Mouse (Mus musculus) kidney, adult 9 months (tissue): ENCODE results near the gene Htt.

Experiments
- DNase-seq: peaks from one replicate; pipeline ENCODE4 v3.0.0; 2022

Gene Htt

GRCm38 (mm10) chr5:34896697-34897453 is 135.3 kb downstream of the Htt start:
- no peak for DNase-seq

GRCm38 (mm10) chr5:34899787-34900469 is 138.4 kb downstream of the Htt start:
- no peak for DNase-seq

GRCm38 (mm10) chr5:34902371-34902770 is 140.8 kb downstream of the Htt start:
- DNase-seq = no peak

GRCm38 (mm10) chr5:34902811-34903385 is 141.4 kb downstream of the Htt start:
- DNase-seq = no peak

- no peak for DNase-seq
Observed at GRCm38 (mm10) chr5:34904412-34904811, 142.9 kb downstream of the Htt start.

GRCm38 (mm10) chr5:34907230-34907629 is 145.7 kb downstream of the Htt start:
- DNase-seq = no peak

DNA sequence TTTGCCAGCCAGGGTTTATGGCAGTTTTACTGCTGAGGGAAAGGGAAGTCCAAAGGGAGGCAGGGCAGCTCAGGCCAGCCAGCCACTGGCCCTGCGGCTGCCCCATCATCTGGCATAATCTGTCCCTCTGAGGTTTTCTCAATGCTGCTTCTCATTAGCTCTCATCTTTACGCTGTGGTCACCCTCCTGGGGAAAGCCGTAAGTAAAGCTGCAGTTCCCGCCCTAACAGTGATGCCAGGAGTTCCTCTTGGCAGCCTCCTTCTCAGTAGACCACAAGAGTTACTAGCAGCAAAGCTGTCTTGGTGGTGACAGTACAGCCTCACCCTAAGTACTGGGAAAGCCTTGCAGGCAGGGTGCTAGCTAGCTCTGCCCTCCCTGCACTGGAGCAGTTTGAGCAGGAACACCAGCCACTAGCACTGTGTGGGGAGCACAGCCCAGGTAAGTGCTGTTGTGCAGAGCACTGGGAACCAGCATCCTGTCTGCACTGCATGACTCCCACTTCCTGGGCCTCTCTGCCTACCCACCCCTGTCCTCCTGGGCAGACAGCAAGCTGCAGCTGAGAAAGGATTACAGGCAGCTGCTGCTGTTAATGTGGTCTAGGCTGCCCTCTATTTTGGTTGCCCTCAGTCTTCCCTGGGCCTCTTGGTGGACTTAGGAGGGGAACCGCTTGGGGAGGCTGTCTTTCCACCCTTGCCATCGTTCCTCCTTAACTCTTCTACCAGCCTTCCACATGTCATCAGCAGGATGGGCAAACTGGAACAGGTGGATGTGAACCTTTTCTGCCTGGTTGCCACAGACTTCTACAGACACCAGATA is 146.6 kb downstream of the Htt start, which contains the start of gene Msantd1:
Msantd1 (plus strand) TSS at position 103 of the 816 bp plus-strand sequence.
- DNase-seq = no peak

DNA sequence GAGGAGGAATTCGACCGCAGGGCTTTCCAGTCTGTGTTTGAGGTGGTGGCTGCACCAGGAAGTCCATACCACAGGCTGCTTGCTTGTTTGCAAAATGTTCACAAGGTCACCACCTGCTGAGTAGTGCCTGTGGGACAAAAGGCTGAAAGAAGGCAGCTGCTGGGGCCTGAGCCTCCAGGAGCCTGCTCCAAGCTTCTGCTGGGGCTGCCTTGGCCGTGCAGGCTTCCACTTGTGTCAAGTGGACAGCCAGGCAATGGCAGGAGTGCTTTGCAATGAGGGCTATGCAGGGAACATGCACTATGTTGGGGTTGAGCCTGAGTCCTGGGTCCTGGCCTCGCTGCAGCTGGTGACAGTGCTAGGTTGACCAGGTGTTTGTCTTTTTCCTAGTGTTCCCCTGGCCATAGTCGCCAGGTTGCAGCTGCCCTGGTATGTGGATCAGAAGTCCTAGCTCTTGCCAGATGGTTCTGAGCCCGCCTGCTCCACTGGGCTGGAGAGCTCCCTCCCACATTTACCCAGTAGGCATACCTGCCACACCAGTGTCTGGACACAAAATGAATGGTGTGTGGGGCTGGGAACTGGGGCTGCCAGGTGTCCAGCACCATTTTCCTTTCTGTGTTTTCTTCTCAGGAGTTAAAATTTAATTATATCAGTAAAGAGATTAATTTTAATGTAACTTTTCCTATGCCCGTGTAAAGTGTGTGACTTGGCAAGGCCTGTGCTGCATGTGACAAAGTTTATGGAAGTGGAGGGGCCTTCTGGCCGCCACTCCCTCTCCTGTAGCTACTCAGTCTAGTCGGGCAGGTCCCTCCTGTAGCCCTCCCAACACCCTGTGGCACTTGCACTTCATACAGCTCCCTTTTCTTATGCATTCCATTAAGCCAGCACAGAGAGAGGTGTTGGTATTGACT is 147.4 kb downstream of the Htt start:
- DNase-seq = no peak

GRCm38 (mm10) chr5:34909634-34910503 is 148.3 kb downstream of the Htt start:
- DNase-seq = no peak

DNA sequence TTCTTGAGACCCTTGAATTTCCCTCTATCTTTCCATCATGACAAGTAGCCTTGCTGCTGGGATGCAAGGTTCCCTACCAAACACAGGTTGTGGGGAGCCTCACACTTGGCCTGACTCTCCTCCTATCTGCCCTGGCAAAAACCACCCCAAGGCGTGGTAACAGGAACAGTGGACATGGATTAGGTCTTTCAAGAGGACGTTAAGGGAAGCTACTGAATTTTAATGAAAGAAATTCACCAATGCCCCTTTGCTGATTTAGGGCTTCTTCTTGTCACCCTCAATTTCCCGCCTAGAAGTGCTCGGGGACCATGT is 148.9 kb downstream of the Htt start:
- DNase-seq = no peak

- DNase-seq = peak; percentile 75
Observed at GRCm38 (mm10) chr5:34915801-34916200, 154.3 kb downstream of the Htt start.

GRCm38 (mm10) chr5:34917234-34917655 is 155.7 kb downstream of the Htt start:
- no peak for DNase-seq

DNA sequence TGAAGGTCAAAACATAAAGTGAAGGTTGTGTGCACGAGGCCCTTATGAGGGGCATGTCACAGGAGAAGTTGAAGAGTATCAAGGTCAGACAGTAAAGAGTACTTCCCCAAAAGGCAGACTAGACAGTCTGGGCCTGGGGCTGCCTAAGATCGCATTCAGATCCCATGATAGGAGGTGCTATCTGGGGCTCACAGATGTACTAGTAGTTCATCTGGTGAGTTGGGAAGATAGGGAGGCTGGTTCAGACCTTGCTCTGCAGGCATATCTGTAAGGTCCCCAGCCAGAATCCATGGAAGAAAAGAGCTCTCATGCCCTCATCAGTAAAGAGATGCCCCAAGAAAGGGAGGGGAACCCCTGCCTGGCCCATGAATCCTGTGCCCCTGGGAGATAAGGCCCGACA is 157.2 kb downstream of the Htt start:
- no peak for DNase-seq

GRCm38 (mm10) chr5:34922531-34922930 is 161.0 kb downstream of the Htt start:
- DNase-seq = no peak

DNA sequence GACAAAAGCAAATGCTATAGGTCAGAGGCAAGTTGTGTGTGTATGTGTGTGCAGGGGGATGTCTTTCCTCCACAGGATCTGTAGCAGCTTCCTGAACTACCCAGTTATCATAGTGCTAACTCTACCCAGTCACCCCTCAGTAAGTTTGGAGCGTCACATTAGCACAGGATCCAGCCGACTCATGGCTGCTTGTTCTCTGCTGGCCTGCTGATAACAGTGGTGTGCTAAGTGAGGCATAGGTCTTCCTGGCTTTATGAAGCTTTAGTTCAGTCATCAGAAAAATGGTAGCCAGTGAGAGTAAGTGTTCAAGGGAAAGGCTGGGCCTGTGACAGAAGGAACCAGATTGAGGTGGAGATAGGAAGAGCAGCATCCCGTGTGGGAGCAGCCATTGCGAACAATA is 162.4 kb downstream of the Htt start:
- DNase-seq = no peak

DNA sequence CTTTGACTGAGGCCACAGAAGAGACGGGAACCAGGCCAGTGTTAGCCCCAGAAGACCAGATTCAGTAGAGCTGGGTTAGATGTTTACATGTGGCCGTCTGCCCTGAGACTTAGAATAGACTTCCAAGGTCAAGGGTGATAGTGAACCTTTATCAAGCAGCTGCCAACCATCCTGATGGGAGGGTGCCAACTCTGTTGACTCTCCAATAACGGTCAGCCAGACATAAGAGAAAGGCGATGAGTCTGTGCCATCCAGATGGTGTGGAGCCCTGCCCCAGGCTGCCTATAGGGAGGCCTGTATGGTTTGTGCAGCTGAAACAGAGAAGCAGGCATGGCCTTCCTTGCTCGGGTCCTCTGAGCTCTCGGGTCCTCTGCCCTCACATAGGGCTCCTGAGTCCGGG is 163.0 kb downstream of the Htt start:
- no peak for DNase-seq

- no peak for DNase-seq
Observed at GRCm38 (mm10) chr5:34927648-34928047, 166.1 kb downstream of the Htt start.

DNA sequence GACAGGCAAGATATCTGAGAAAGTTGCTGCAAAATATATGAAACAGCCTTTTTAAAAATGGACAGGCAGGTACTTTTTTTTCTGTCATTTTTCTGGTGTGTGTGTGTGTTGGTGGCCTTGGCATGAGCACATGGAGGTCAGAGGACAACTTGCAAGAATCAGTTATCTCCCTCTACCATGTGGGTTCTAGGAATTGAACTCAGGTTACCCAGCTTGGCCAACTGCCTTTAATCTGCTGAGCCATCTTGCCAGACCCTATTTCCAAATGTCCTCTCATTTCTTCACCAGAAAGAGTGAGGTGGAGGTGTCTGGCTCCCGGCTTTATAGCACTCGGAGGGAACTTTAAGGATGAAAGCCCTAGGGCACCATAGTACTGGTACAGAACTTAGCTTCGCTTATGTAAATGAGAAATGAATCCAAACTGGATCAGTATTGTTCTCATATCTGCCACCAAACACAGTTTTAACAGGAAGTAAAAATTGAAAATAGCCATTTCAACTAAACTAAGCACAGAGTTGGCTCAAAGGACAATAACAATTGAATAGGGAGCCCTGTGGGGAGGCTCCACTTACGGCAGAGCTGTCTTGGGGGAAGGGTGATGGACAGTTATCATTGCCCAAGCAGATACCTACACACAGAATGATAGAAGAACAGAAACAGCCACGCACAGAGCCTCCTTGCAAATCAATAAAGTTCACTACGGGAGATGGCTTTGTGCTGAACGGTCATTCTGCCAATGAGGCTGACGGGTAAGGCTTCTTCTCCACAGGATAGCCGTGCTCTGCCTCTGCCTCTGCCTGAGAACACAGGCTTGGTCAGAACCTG is 168.8 kb downstream of the Htt start:
- no peak for DNase-seq

DNA sequence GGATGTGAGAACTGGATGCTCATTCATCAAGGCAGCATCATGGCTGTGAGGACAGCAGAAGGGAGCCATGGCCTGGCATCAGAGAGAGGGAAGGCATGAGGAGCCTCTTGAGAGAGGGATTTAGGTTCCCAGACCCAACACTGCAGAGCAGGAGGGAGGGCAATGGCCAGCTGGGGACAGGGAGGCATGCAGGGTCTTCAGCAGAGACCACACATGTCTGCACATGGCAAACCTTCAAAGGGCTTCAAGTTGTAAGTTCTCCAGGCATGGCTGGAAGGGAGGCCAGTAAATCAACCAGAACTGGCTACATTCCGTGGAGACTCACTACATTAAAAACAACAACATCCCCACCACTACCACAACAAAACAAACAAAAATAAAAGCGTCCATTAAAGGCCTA is 169.6 kb downstream of the Htt start:
- no peak for DNase-seq
